Mouse (Mus musculus) NIH3T3 (cell line): Measurements from ENCODE around the gene Dram2.
A peak's percentile ranks its signal among the peaks of the same experiment; 100 is the strongest.
"Not testable (repeated sequence)": the region's sequence is repeated elsewhere in the genome, so short reads cannot be mapped to it uniquely, and the experiment has no call there.

Experiments used
- DNase-seq: peaks from one replicate; pipeline ENCODE4 v3.0.0-alpha.2; 2012; ENCODE audit warnings: low read depth

Gene Dram2

DNA sequence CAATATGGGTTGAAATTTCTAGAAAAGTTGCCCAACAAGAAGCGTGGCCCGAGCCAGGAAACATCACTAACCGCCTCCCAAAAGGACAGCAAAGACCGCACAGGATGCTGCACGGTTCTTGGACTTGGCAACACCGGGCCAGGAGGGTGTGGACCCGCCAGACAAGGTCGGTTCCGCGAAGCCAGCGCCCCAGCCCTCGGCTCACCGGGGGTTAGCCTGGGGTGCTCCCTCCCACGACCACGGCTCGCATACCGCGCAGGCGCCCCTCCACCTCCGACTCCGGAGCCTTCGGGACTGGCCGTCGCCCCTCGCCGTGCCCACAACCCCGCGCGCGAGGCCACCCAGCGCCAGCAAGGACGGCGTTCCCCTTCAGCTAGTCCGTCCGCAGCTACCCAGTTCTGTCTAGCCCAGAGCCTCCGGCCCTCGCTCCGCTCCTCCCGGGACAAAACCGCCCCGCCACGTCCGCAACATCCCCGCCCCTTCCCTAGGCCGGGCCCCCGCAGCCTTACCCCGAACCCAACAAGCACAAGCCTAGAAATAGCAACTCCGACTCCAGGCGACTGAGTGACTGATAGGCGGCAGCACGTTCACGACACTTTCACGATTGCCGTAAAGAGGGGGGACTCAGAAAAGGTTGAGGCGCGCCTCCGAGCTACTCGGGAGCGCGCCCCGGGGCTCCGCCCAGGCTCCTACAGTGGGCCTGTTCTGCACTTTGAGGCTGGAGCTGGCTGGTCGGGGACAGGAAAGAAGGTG lies at the start of gene Dram2, which contains the start of gene Cept1:
TSS of gene Dram2 (plus strand) at position 628 of the 753 bp plus-strand sequence.
TSS of gene Cept1 (minus strand) at position 632 of the 753 bp plus-strand sequence.
- DNase-seq = peak; percentile 97

DNA sequence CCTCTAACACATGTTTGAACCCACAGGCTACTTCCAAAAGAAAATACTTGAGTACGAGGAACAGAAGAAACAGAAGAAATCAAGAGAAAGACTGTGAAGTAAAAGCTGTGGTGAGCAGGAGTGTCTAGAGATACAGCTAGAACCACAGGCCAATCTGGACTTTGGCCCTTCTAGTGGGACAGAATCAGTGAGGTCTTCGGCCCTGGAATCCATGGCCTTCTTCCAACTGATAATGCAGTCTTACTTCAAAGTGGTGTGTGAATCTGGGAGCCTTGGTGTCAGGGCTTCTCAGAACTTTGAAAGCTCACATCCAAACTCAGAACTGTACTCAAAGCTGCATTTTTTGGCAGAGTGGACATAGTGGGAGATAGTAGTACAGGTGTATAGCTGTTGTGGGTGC lies 47.1 kb upstream of the Dram2 start:
- no peak for DNase-seq

DNA sequence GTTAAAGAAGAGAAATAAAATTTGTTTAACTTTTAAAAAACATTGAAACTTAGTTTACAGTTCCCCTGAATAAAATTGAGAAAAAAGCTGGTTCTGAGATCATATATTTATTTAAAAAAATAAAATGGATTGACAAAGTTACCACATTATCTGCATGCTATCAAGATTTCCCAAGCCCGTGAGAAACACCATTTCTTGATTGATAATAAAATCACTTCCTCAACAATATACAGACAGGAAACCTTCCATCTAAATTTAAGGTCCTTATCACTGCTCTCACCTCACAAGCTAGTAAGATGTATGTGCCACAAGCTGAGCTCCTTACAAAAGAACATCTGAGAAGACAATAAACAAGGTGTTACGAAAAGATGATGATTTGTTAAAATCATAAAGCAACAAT lies 44.7 kb upstream of the Dram2 start:
- no peak for DNase-seq

DNA sequence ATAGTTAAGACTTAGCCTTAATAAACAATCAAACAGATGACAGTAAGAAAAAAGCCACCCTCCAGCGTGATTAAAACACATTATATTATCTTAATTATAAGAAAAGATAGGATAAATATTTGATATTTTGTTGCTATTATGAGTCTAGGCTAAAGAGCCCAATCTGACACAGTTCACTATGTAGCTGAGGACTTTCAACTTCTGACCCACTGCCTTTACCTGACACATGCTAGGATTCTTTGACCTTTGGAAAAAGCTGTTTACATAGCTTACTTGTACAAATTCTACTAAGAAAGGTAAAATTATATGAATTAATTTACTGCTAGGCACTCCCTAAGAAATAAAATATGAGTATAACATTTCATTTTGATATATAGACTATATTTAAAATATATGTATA lies 36.9 kb upstream of the Dram2 start:
- DNase-seq = no peak

DNA sequence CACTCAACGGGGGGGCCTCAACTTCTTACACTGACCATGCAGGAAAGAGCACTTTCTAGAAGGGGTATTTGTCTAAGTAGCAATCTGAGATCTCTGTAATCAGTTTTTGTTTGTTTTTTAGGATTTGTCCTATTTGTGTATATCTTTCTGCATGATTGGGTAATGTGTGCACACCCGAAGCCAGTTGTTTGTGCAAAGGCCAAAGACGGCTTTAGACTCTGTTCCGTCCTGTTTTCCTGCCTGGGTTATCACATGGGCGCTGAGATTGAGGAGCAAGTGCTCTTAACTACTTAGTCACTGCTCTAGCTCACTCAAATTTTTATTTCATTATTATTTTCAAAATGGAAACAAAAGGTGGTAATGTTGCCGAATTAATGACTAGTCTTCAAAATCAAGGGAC lies 32.6 kb upstream of the Dram2 start:
- DNase-seq = no peak

DNA sequence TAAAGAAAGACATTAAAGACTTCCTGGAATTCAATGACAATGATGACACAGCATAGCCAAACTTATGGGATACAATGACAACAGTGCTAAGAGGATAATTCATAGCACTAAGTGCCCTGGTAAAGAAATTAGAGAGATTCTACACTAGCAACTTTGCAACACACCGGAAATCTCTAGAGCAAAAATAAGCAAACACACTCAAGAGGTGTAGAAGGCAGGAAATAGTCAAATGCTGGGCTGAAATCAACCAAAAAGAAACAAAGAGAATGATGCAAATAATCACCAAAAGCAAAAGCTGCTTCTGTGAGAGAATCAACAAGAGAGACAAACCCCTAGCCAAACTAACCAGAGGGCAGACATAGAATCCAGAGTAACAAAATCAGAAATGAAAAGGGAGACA lies 24.9 kb upstream of the Dram2 start:
- no peak for DNase-seq

DNA sequence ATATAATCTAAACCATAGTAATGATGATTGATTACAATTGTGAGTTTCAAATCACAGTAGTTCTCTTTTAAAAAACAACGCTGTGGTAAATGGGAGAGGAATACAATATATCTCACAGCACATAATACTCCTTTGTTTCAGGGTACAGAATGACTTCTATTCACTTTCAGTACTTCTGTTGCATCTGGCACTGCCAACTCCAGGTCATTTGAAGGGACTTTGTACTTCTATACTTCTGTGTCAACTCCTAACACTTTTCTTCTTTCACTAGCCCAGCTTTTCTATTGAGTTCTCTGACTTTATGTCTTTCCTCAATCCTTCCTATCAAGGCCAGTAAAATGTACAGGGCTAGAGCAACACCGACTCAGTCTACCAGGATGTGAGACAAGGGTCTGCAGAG lies 21.2 kb upstream of the Dram2 start:
- DNase-seq = no peak

DNA sequence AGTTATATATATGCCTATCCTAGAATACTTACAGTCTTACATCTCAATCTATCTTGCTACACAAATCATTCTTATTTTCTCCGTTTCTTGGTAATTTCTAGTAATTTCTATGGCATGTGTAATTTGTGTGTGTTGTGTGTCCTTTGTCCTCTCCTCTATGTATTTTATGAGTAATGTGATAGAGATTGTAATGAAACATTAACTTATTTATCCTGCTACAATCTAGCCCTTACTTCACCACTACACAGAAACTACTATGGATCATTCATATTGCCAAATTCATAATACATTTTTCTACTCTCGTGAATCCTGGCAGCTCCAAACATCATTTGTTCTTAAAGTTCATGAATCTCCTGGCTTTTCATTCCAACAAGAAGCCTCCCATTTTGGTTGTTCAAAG lies 19.6 kb upstream of the Dram2 start:
- DNase-seq = no peak

DNA sequence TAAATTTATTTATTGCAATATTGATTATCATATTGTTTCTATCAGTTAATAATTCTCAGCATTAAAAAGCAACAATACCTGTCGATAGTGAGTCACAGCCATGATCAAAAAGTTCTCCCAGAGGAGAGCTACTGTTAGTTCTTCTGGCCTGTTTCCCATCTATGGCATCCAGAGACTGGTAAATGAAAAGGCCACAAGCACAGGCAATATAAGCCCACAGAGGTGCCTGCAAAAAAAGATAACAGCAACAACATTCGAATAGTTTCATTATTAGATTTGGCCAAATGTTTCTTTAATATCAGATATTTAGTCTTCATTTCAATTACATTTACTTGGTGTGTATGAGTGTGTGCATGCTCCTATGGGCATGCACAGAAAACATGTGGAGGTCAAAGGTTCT lies 14.3 kb upstream of the Dram2 start:
- no peak for DNase-seq

DNA sequence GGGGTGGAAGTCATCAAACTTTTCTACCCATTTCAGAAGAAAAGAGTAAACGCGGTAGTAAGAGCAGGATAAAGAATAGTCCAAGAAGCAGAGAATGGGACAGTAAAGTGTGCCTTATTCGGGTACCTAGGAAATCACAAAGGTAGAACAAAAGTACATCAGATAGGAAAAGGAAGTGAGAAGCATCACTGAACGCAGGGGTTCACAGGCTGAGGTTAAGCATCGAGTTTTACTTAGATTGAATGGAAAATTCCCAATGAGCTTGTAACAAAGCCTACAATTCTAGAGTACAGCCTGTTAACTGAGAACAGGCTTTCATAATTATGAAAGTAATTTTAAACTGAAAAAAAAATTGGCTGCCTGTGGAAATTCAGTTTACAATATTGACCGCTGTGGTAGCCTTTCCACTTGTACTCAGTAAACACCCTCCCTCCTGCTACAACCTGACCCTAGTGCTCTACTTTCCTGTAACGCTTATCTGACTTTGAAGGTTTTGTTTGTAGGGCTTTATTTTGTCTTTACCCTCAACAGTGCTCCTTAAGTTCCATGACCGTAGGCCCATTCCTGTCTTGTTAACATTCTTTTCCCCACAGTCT lies 2.8 kb upstream of the Dram2 start:
- DNase-seq = no peak

DNA sequence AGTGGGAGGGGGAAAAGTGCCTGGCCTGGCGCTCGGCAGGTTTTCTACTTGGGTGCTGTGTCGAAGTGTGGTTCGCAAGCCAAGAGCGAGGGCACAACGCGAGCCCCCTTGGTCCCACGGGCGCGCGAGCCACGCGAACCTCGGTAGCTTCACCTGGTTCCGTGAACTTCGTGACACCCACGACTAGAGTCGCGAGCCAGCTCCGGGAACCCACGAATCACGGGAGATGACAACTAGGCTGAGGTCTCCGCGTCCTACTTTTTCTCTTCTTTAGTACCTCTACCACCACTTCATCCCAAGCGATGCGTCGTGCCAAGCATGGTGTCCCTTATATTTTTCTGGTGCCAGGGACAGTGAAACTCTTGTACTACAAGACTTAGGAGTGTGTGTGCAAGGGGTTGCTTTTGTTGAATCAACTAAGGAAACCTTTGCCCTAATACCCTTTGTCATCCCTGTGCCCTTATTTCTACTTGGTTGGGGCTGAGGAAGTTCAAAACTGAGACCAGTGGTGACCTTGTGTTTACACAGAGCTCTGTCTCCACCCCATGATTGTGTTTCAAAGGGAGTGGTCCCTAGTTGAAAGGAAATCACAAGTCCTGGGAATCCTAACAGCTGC lies 434 bp downstream of the Dram2 start:
- peak; percentile 43 for DNase-seq

DNA sequence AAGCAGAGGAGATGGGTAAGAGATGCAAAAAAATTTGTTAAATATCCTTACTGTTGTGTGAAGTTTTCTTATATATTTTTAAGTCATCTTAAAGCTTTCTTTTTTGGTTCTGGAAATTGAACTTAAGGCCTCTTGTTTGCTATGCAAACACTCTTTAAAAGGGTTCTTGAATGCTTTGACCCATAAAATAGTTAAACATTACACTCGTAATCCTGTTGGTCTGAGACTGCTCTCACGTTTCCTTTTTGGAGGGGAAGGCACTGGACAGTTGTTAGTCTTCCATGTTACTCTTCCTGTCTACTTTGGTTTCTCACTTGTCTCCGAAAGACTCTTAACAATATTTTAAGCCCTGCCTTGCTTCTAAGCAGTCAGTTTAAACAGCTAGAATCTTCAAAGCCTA lies 1.4 kb downstream of the Dram2 start:
- no peak for DNase-seq

DNA sequence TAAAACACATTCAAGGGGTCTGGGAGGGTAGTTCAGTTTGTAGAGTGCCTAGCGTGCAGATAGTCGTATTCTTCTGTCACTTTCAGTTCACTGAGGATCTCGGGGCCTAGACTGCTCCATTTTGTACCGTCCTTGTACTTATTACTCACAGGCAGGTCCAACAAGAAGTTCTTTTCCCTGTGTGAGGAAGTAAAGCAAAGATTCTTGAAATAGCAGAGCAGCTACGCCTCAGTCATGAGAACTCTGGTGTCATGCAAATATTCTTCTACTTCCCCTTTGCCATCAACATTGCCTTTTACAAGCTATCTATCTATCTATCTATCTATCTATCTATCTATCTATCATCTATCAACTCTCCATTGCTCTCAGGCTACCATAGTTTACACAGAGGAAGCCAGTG lies 5.8 kb downstream of the Dram2 start:
- no peak for DNase-seq

DNA sequence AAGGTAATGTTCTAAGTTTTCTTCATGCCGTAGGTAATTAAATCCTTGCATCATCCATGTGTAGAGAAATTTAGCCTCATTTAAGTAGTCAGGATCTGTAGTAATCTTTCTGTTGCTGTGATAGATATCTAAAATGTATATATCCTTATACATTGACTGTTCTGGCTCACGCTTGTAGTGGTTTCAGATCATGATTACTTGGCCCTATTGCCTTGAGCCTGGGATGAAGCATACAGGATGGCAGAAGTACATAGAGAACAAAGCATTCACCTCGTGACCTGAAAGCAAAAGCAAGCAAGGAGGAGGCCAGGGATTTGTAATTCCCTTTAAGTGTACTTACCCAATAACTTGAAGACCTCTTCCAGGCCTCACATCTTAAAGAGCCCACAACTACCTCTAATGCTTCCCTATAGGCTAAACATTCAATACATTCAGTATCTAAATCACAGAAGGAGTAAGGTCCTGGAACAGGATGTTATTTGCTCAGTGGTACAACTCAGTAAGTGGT lies 8.2 kb downstream of the Dram2 start:
- DNase-seq = no peak

DNA sequence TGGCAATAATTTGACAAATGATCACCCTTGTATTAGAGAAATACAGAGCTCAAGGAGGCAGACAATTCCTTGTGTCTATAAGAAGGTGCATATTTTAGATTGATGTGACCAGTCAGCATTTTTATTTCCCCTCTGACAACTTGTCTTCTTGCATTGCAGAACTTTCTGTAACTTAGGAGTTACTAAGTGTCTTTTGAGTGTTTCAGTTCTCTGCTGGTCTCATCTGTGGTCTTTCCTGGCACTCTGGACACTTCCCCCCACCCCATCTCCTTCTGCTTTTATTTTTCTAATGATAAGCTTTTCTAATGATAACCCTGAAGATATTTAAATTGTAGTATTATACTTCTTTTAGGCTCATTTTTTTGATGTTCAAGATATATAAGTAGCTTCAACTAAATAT lies 10.7 kb downstream of the Dram2 start:
- DNase-seq = no peak

DNA sequence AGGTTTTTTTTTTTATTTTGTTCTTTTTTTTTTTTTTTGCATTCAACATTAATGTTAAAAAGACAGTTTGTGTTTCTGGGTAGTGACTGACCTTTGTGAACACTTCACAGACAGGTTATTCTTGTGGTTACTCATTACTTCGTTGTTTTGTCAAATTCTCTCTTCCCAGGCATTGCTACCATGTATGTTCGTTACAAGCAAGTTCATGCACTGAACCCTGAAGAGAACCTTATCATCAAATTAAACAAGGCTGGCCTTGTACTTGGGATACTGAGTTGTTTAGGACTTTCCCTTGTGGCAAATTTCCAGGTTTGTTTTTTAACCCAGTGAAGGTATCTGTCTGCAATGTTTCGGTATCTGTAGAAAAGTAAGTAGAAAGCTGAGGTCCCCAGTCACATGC lies 18.3 kb downstream of the Dram2 start:
- no peak for DNase-seq

DNA sequence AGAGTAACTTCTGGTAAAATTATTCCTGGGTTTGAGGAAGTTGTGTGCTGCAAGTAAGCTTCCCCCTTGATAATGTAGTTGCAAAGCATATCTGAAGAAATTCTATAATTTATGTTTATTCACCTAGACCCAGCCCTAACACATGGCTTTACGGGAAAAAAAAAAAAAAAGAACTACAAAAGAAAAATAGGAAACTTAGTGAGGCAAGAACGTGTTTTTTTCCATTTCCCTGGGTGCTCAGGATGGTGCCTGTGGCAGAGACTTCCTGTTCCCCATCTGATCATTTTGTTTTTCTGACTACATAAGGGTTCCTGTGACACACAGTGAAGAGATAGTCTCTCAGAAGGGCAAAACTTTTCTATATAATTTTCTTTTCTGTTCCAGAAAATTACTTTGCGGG lies 25.6 kb downstream of the Dram2 start:
- DNase-seq = no peak

DNA sequence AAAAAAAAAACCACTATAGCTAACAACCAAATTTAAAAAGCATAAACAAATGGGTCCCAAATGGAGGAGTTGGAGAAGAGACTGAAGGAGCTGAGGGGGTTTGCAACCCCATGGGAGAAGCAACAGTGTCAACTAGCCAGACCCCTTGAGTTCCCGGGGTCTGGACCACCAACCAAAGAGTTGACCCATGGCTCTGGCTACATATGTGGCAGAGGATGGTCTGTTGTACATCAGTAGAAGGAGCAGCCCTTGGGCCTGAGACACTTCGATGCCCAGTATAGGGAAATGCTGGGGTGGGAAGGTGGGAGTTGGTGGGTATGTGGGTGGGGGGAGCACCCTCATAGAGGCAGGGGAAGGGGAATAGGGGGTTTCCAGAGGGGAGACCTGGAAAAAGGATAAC lies 31.7 kb downstream of the Dram2 start:
- DNase-seq = no peak

DNA sequence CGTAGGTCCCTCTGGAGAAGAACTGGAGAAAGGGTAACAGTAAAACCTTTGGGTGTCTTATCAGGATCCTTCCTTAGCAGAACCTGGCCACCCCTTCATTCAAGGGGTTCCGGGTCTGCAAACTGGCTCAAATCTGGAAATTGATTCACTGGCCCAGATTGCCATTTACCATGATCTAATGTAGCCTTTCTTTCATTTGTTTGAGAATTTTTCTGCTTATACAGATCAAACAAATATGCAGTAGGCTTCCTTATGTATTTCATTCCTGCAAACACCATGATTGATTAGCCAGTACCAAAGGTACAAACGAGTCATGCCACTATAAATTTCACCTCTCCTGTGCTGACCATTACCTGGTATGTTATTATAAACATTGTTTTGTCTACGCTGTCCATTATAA lies 46.0 kb downstream of the Dram2 start:
- DNase-seq = not testable (repeated sequence)

DNA sequence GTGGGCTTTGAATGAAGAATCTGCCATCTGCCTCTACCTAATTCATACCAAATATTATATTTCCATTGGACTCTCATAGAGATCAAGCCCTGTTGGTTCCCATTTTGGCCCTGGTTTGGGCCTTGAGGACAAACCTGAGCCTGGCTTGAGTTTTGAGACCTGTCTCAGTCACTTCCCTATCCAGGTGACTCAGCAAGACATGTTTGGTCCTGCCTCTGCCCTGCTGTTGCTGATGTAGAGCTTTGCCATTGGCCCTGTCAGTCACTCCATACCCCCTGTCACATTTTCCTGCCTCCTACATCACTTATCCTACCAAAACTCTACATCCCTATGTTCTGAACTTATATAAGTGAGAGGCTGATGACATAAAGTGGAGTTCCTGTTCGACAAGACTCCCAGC lies 70.5 kb downstream of the Dram2 start:
- DNase-seq = no peak
